Mouse (Mus musculus) ES-E14 (cell line): ENCODE measurements around the gene Prkch. TPM values are rescaled to one million over a fixed set of nuclear protein-coding genes. Genes with fewer than 3 reads are reported as not detected.

Experiments used
- DNase-seq: peaks from one replicate; pipeline ENCODE4 v3.0.0-alpha.2; 2013; ENCODE audit warnings: low read depth, low spot score
- H3K27ac ChIP-seq: 2 replicates; pipeline ENCODE4 v1.5.1; 2012; ENCODE audit warnings: low read depth, mild to moderate bottlenecking, low read length, moderate library complexity, mixed read lengths; ENCODE audit not compliant: poor library complexity, insufficient read depth, severe bottlenecking
- H3K36me3 ChIP-seq: 2 replicates; pipeline ENCODE4 v1.6.1; 2012; ENCODE audit warnings: mild to moderate bottlenecking, low read length, moderate library complexity, mixed read lengths; ENCODE audit not compliant: control insufficient read depth, poor library complexity, insufficient read depth, severe bottlenecking
- H3K4me1 ChIP-seq, 2 experiments: fragments of 150-350 bp in 1 of 2; sonication (generic) in 1 of 2; 2 replicates each; pipeline ENCODE4 v1.6.1; 2012; ENCODE audit warnings: low read length in 2 of 2, mild to moderate bottlenecking in 1 of 2, mixed read lengths in 1 of 2; ENCODE audit not compliant: control insufficient read depth in 2 of 2, insufficient read depth in 2 of 2, poor library complexity in 1 of 2
- H3K4me3 ChIP-seq, 2 experiments: fragments of 150-350 bp in 1 of 2; sonication (generic) in 1 of 2; 2 replicates each; pipeline ENCODE4 v1.5.1; 2012; ENCODE audit warnings: low read length in 2 of 2, low read depth in 1 of 2, mild to moderate bottlenecking in 1 of 2, mixed read lengths in 1 of 2; ENCODE audit not compliant: insufficient read depth in 1 of 2, poor library complexity in 1 of 2, severe bottlenecking in 1 of 2
- H3K9ac ChIP-seq: 2 replicates; pipeline ENCODE4 v1.6.1; 2012; ENCODE audit warnings: low read depth, mild to moderate bottlenecking, low read length, mixed read lengths; ENCODE audit not compliant: poor library complexity, insufficient read depth, severe bottlenecking
- H3K9me3 ChIP-seq: fragments of 150-350 bp; sonication (generic); 2 replicates; pipeline ENCODE4 v1.6.1; 2012; ENCODE audit warnings: low read depth, mild to moderate bottlenecking, low read length; ENCODE audit not compliant: control insufficient read depth, insufficient read depth
- CHD2 ChIP-seq: IDR thresholded peaks from 2 replicates; pipeline ENCODE4 v1.6.1; 2014; ENCODE audit warnings: mild to moderate bottlenecking, low read depth, low read length, inconsistent platforms
- HCFC1 ChIP-seq: IDR thresholded peaks from 2 replicates; pipeline ENCODE4 v1.6.1; 2012; ENCODE audit warnings: low read length, inconsistent platforms, borderline replicate concordance; ENCODE audit not compliant: insufficient read depth
- MAFK ChIP-seq: IDR thresholded peaks from 2 replicates; pipeline ENCODE4 v1.6.1; 2014; ENCODE audit warnings: mild to moderate bottlenecking, low read depth, low read length, inconsistent platforms; ENCODE audit not compliant: insufficient read depth
- ZC3H11A ChIP-seq: IDR thresholded peaks from 2 replicates; pipeline ENCODE4 v1.6.1; 2012; ENCODE audit warnings: low read depth, mild to moderate bottlenecking, inconsistent platforms, low read length, borderline replicate concordance
- ZNF384 ChIP-seq: IDR thresholded peaks from 2 replicates; pipeline ENCODE4 v1.6.1; 2012; ENCODE audit warnings: low read depth, low read length, inconsistent platforms
- in situ Hi-C, 2 experiments: fragments of 600-800 bp; cut with MboI; formaldehyde crosslinking; loops; one replicate each; pipeline ENCODE4 v1.15.1; 2025; ENCODE audit warnings: low sequenced_read_pairs in 2 of 2, inconsistent platforms in 1 of 2; ENCODE audit not compliant: unreplicated experiment in 2 of 2
- total RNA-seq: library from RNA; depleted of rRNA; stranded (reverse); fragments of 300-350 nt; gene quantifications from 2 replicates; pipeline ENCODE4 v1.2.3, GENCODE M21; 2012

Gene Prkch
- total RNA-seq, 1 experiment: 2.8 TPM

DNA sequence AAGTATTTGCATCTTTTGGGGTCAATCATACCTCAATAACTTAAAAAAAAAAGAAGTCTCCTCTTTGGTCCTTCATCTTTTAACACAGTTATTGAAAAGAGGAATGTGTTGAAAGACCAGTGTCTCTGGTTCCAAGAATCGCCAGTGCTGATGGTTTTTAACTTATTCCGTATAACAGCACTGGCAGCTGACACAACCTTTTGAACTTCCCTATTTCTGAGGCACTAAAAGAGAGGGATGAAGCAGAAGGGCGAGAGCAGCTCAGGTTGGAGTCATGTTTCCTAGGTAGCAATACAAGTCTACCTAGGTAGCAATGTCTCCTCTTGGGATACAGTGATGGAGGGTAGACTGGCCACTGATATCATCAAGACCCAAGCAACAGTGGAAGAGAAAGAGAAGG lies 152.3 kb downstream of the Prkch start:
- Histone ChIP-seq H3K27ac (no peak overlapping the region), H3K36me3 (no peaks in the 10 kb centered on the region), H3K4me1 (peaks cover 0 to 2% of the 10 kb centered on the region in 2 experiments; a peak in 1 of 4 replicates), H3K9me3 (no peaks in the 10 kb centered on the region), H3K4me3 (no peak overlapping the region), H3K9ac (no peak overlapping the region)
- in situ Hi-C loops: no loop called here
- no peak for TF ChIP-seq ZC3H11A
- no peak for TF ChIP-seq CHD2
- TF ChIP-seq ZNF384: no peak
- TF ChIP-seq HCFC1: no peak
- TF ChIP-seq MAFK: no peak
- no peak for DNase-seq

DNA sequence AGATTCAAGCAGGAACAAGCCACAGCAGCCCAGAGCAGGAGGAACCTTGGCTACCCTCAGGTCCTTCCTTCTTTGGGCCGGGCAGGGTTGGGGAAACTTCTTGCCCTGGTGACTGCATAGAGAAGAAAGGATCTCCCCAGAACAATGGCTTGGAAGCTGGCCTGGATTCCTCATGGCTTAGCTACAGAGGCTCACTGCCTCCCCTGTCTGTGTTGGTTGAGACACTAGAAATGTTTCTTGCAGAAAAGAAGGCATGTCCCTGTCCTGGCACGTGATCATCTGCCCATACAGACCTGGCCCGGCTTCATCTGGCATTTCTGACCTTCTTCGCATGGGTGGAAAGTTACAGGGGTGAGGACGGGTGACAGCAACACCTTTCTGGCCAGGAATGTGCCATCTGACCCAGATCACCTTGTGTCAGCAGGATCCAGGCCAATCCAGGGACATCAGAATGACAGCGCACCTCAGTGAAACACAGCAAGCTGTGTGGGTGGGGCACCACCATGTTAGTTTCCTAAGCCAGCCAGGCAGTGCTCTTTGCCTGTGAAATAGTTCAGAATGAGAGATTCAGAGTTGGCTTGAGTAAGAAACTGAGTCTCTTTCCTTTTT lies 155.1 kb downstream of the Prkch start:
- H3K4me3 ChIP-seq: no peak overlapping the region
- no peaks in the 10 kb centered on the region for H3K9me3 ChIP-seq
- TF ChIP-seq ZNF384 (no peak), MAFK (no peak), HCFC1 (no peak), ZC3H11A (no peak), CHD2 (no peak)
- H3K4me1 ChIP-seq: peaks cover 0 to 2% of the 10 kb centered on the region in 2 experiments; a peak in 1 of 4 replicates
- no peak overlapping the region for H3K9ac ChIP-seq
- in situ Hi-C loops: no loop called here
- no peaks in the 10 kb centered on the region for H3K36me3 ChIP-seq
- no peak for DNase-seq
- H3K27ac ChIP-seq: no peak overlapping the region

DNA sequence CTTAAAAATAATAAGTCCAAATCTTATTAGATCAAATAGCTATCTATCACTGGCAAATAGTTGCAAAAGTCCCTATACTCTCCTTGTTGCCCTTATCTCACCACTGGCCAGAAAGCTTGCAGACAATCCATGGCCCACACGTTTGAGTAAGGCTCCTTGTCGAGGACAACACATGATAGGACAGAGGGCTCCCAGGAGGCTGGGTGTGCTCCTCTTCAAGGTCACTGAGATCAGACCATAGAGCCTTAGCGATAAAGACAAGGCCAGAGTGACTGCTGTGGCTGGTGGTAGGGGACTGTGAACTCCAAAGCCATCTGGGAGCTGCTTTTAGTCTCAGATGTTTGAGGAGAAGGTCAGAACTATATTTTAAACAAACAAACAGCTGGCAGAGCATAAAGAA lies 158.0 kb downstream of the Prkch start:
- no peak overlapping the region for H3K4me3 ChIP-seq
- DNase-seq: no peak
- H3K36me3 ChIP-seq: no peaks in the 10 kb centered on the region
- in situ Hi-C loops: no loop called here
- H3K27ac ChIP-seq: no peak overlapping the region
- no peaks in the 10 kb centered on the region for H3K9me3 ChIP-seq
- TF ChIP-seq CHD2 (no peak), MAFK (no peak), ZNF384 (no peak), ZC3H11A (no peak), HCFC1 (no peak)
- peaks cover 0 to 2% of the 10 kb centered on the region in 2 experiments; a peak in 1 of 4 replicates for H3K4me1 ChIP-seq
- no peak overlapping the region for H3K9ac ChIP-seq

DNA sequence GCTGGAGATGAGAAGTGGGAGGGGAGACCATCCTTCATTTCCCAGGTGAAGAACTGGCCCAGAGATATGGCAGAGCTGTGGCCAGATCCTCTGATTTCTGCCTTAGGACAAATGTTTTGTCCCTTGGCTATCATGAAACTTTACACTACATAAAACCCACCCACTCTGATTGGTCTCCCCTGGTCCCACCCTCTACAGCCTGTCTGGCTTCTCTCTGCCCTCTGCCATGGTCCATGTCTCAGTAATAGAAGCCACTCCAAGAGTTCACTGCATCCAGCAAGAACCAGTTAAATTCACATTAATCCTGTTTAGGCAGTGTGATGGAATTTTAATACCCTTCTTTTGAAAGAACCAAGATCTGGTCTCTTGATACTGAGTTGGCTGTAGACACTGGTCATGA lies 158.5 kb downstream of the Prkch start:
- H3K27ac ChIP-seq: no peak overlapping the region
- H3K36me3 ChIP-seq: no peaks in the 10 kb centered on the region
- no peak overlapping the region for H3K4me3 ChIP-seq
- DNase-seq: no peak
- no peaks in the 10 kb centered on the region for H3K9me3 ChIP-seq
- H3K4me1 ChIP-seq: peaks cover 0 to 2% of the 10 kb centered on the region in 2 experiments; a peak in 1 of 4 replicates
- no peak for TF ChIP-seq ZC3H11A
- no peak for TF ChIP-seq HCFC1
- no peak for TF ChIP-seq MAFK
- TF ChIP-seq CHD2: no peak
- TF ChIP-seq ZNF384: no peak
- in situ Hi-C loops: no loop called here
- no peak overlapping the region for H3K9ac ChIP-seq

DNA sequence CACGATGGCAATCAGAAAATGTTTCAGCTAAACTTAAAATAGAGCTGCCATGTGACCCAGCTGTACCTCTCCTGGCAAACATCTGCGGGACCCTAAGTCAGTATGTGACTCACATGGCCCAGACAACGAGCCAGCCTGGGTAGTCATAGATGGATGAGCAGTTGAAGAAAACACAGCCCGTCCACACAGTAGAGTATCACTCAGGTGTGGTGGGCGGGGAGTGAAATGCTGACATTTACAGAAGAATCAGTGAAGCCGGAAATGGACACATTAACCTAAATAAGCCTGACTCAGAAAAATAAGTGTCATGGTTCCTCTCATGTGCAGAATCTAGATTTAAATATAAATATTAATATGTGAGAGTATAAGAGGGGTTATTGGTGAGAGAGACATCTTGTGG lies 161.5 kb downstream of the Prkch start:
- TF ChIP-seq HCFC1: no peak
- TF ChIP-seq MAFK: no peak
- no peak for TF ChIP-seq ZC3H11A
- no peak for TF ChIP-seq CHD2
- TF ChIP-seq ZNF384: no peak
- no peaks in the 10 kb centered on the region for H3K9me3 ChIP-seq
- in situ Hi-C loops: no loop called here
- no peak overlapping the region for H3K4me3 ChIP-seq
- H3K9ac ChIP-seq: no peak overlapping the region
- H3K27ac ChIP-seq: no peak overlapping the region
- H3K4me1 ChIP-seq: no peaks in the 10 kb centered on the region
- no peaks in the 10 kb centered on the region for H3K36me3 ChIP-seq
- no peak for DNase-seq
